Mouse (Mus musculus) myocyte (in vitro differentiated cells): ENCODE measurements around the gene Lrp4.

Experiments used
- CEBPB ChIP-seq: IDR thresholded peaks from 2 replicates; pipeline ENCODE4 v1.6.1; 2011; ENCODE audit warnings: mild to moderate bottlenecking, moderate library complexity; ENCODE audit not compliant: poor library complexity, insufficient read depth, severe bottlenecking
- E2F4 ChIP-seq: IDR thresholded peaks from one replicate; pipeline ENCODE4 v1.6.1; 2011; ENCODE audit warnings: mild to moderate bottlenecking, control low read depth, moderate library complexity; ENCODE audit not compliant: insufficient read depth
- MAX ChIP-seq: IDR thresholded peaks from one replicate; pipeline ENCODE4 v1.6.1; 2011; ENCODE audit warnings: low read depth, mild to moderate bottlenecking, control low read depth
- MYOD1 ChIP-seq, 3 experiments: IDR thresholded peaks; one replicate each; pipeline ENCODE4 v1.6.1; 2011; ENCODE audit warnings: control low read depth in 2 of 3, low read depth in 2 of 3, mild to moderate bottlenecking in 2 of 3, moderate library complexity in 1 of 3; ENCODE audit not compliant: insufficient read length in 2 of 3, control insufficient read depth in 1 of 3
- MYOG ChIP-seq, 3 experiments: IDR thresholded peaks; one replicate each; pipeline ENCODE4 v1.6.1; 2011; ENCODE audit warnings: control low read depth in 2 of 3, low read depth in 2 of 3, mild to moderate bottlenecking in 2 of 3; ENCODE audit not compliant: insufficient read length in 2 of 3, control insufficient read depth in 1 of 3, insufficient read depth in 1 of 3
- POLR2A ChIP-seq: IDR thresholded peaks from one replicate; pipeline ENCODE4 v1.6.1; 2011; ENCODE audit warnings: low read depth, mild to moderate bottlenecking, control low read depth, moderate library complexity; ENCODE audit not compliant: insufficient read length
- POLR2AphosphoS2 ChIP-seq: IDR thresholded peaks from one replicate; pipeline ENCODE4 v1.6.1; 2011; ENCODE audit warnings: low read depth, control low read depth; ENCODE audit not compliant: insufficient read length
- REST ChIP-seq: IDR thresholded peaks from one replicate; pipeline ENCODE4 v1.6.1; 2011; ENCODE audit warnings: mild to moderate bottlenecking, control low read depth, moderate library complexity; ENCODE audit not compliant: insufficient read depth, insufficient read length
- TCF12 ChIP-seq: IDR thresholded peaks from one replicate; pipeline ENCODE4 v1.6.1; 2011; ENCODE audit warnings: mild to moderate bottlenecking, control low read depth; ENCODE audit not compliant: poor library complexity, insufficient read depth, severe bottlenecking
- TCF3 ChIP-seq: IDR thresholded peaks from one replicate; pipeline ENCODE4 v1.6.1; 2011; ENCODE audit warnings: low read depth, control low read depth; ENCODE audit not compliant: insufficient read length
- USF1 ChIP-seq: IDR thresholded peaks from one replicate; pipeline ENCODE4 v1.6.1; 2011; ENCODE audit warnings: low read depth, mild to moderate bottlenecking, control low read depth, moderate library complexity

GRCm38 (mm10) chr2:91460771-91461170 is 3.5 kb downstream of the Lrp4 start:
- no peak for TF ChIP-seq POLR2A
- TF ChIP-seq CEBPB, result no peak
- no peak for TF ChIP-seq E2F4
- peak in 2 of 3 experiments; percentile 43 to 73 for TF ChIP-seq MYOG (IDR thresholded peaks at IDR 0.05; ENCODE audit: control insufficient read depth in 1 of 3, insufficient read depth in 1 of 3, insufficient read length in 2 of 3, low read depth in 2 of 3)
- TF ChIP-seq MAX, result no peak
- no peak for TF ChIP-seq TCF12
- peak in 2 of 3 experiments; percentile 36 to 90 for TF ChIP-seq MYOD1 (IDR thresholded peaks at IDR 0.05; ENCODE audit: control insufficient read depth in 1 of 3, insufficient read length in 2 of 3, low read depth in 2 of 3)
- no peak for TF ChIP-seq TCF3
- TF ChIP-seq USF1, result no peak
- no peak for TF ChIP-seq REST
- no peak for TF ChIP-seq POLR2AphosphoS2
